Mouse (Mus musculus): ENCODE results near the gene Pla2g2c. TPM values are rescaled to one million over a fixed set of nuclear protein-coding genes. Genes with fewer than 3 reads are reported as not detected.

The Pla2g2c gene
- polyA plus RNA-seq, 2 experiments = 0.01 TPM; not detected in 1

DNA sequence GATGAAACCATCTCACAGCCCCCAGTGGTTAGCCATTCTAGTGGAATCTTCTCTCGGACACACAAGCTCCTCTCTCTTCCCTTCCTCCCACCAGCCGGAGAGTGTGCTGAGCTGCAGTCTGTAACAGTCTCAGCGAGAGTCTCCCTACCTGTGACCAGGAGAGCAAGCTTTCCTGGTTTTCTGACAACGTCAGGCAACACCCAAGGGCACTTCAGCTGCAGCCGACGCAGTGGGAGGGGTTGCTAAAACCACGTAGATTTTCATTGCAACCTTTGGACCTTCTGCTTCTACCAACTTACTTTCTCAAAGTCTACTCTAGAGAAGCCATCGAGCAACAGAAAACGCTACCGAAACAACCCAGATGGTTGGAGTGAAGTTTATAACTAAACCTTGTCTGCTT is 47.4 kb downstream of the Pla2g2c start:
- TF ChIP-seq EP300 (IDR thresholded peaks at IDR 0.05; ENCODE audit: low read depth) = no peak
- TF ChIP-seq CTCF (IDR thresholded peaks at IDR 0.05; ENCODE audit: low read depth) = no peak
- Histone ChIP-seq H3K27ac (no peak overlapping the region), H3K4me1 (replicated peaks; ENCODE audit: control insufficient read depth in 2 of 2, insufficient read depth in 2 of 2, low read length in 1 of 2) (no peaks in the 10 kb centered on the region), H3K4me2 (ENCODE audit: low read depth) (no peak overlapping the region), H3K4me3 (ENCODE audit: insufficient read depth in 1 of 2, low read depth in 2 of 2, low read length in 2 of 2) (no peak overlapping the region), H3K9ac (replicated peaks) (no peak overlapping the region), H3K27me3 (ENCODE audit: control insufficient read depth, insufficient read depth, low read length) (no peaks in the 10 kb centered on the region), H3K36me3 (replicated peaks; ENCODE audit: control insufficient read depth, insufficient read depth, low read depth) (no peaks in the 10 kb centered on the region), H3K9me3 (ENCODE audit: control insufficient read depth, low read length) (no peaks in the 10 kb centered on the region)
- WGBS (ENCODE audit: insufficient replicate concordance) = 59% methylated on average over 10 of the region's 10 CpGs
- DNase-seq (ENCODE audit: low read depth in 3 of 3, low spot score in 3 of 3) (no peak), ATAC-seq (ENCODE audit: insufficient read depth) (no peak)

DNA sequence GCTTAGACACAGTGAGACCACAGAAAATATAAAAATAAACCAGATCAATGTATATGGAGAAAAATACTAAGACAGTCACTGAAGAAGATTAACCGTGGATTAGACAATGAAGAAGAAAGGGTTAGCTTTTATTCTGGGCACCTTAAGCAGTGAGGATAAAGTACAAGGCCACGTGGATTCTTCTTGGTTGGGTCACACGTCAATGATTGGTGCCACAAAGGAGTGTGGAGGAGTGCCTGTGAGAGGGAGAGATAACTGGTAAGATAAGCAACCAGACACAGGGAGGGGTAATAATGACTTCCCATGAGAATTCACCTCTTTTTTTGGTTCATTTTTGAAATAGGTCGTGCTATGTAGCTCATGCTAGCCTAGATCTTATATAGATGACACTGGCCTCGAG is 47.8 kb downstream of the Pla2g2c start:
- TF ChIP-seq CTCF (IDR thresholded peaks at IDR 0.05; ENCODE audit: low read depth) = no peak
- no peak for TF ChIP-seq EP300 (IDR thresholded peaks at IDR 0.05; ENCODE audit: low read depth)
- DNase-seq (ENCODE audit: low read depth in 3 of 3, low spot score in 3 of 3) (no peak), ATAC-seq (ENCODE audit: insufficient read depth) (no peak)
- no peaks in the 10 kb centered on the region for H3K9me3 ChIP-seq (ENCODE audit: control insufficient read depth, low read length)
- 48% methylated on average over 5 of the region's 5 CpGs for WGBS (ENCODE audit: insufficient replicate concordance)
- H3K9ac ChIP-seq (replicated peaks) = no peak overlapping the region
- no peak overlapping the region for H3K27ac ChIP-seq
- no peaks in the 10 kb centered on the region for H3K36me3 ChIP-seq (replicated peaks; ENCODE audit: control insufficient read depth, insufficient read depth, low read depth)
- no peak overlapping the region for H3K4me2 ChIP-seq (ENCODE audit: low read depth)
- H3K27me3 ChIP-seq (ENCODE audit: control insufficient read depth, insufficient read depth, low read length) = no peaks in the 10 kb centered on the region
- no peaks in the 10 kb centered on the region for H3K4me1 ChIP-seq (replicated peaks; ENCODE audit: control insufficient read depth in 2 of 2, insufficient read depth in 2 of 2, low read length in 1 of 2)
- H3K4me3 ChIP-seq (ENCODE audit: insufficient read depth in 1 of 2, low read depth in 2 of 2, low read length in 2 of 2) = no peak overlapping the region

- Histone ChIP-seq H3K9me3 (ENCODE audit: control insufficient read depth, low read length) (no peaks in the 10 kb centered on the region), H3K4me3 (ENCODE audit: insufficient read depth in 1 of 2, low read depth in 2 of 2, low read length in 2 of 2) (no peak within 1 kb of the TSS), H3K4me2 (ENCODE audit: low read depth) (no peak within 1 kb of the TSS), H3K4me1 (replicated peaks; ENCODE audit: control insufficient read depth in 2 of 2, insufficient read depth in 2 of 2, low read length in 1 of 2) (no peaks in the 10 kb centered on the region), H3K36me3 (replicated peaks; ENCODE audit: control insufficient read depth, insufficient read depth, low read depth) (no peaks in the 10 kb centered on the region), H3K27ac (no peak within 1 kb of the TSS), H3K27me3 (ENCODE audit: control insufficient read depth, insufficient read depth, low read length) (no peaks in the 10 kb centered on the region), H3K9ac (replicated peaks) (no peak within 1 kb of the TSS)
- ATAC-seq (ENCODE audit: insufficient read depth) (no peak), DNase-seq (ENCODE audit: low read depth in 3 of 3, low spot score in 3 of 3) (no peak)
- 50% methylated on average over 6 of the region's 6 CpGs for WGBS (ENCODE audit: insufficient replicate concordance)
- no peak for TF ChIP-seq EP300 (IDR thresholded peaks at IDR 0.05; ENCODE audit: low read depth)
- no peak for TF ChIP-seq CTCF (IDR thresholded peaks at IDR 0.05; ENCODE audit: low read depth)
Measured at GRCm38 (mm10) chr4:138775435-138775834, 50.8 kb downstream of the Pla2g2c start, which contains the start of gene Pla2g2d. Pla2g2d (plus strand) TSS chr4:138775735.

DNA sequence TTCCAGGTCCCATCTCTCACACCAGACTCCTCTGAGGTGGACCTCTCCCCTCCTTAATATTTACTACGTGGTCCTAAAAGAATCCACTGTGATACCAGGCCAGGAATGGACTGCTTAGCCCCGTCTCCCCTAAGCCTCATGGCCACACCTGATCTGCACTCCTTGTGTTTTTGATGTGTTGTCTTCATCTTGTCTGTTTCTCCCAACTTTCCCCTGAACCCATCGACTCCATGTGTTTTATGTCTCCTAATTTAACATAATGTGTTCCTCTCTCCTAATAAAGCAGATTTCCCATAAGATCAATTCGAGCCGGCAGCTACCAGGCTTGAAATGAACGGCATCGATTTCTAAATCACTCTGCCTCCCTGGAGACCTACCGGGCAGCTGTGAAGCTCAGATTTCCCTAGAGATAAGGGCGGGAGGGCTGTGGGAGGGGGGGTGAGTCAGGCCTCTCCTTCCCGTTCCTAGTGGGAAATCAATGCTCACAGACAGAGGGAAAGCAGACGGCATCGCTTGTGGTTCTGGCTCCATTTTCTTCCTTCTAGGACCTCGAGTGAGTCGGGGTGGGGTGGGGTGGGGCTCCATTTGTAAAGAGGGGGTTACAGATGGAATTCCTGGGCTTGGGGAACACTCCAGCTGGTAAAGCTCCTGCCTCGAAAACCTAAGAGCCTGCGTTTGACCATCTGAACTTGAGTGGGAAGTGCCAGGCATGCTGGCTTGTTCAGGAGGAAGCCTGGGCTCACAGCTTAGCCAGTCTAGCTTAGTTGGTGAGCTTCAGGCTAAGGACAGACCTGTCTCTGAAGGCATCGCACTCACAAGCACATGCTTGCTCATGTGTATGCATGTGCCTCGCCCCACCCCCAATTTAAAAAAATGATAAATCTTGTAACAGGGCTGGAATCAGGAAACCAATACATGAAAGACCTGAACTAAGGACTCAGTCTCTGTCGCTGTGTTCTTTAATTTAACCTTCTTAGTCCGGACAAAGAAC is 53.1 kb downstream of the Pla2g2c start:
- Histone ChIP-seq H3K4me1 (replicated peaks; ENCODE audit: control insufficient read depth in 2 of 2, insufficient read depth in 2 of 2, low read length in 1 of 2) (no peaks in the 10 kb centered on the region), H3K9me3 (ENCODE audit: control insufficient read depth, low read length) (no peaks in the 10 kb centered on the region), H3K4me2 (ENCODE audit: low read depth) (no peak overlapping the region), H3K9ac (replicated peaks) (no peak overlapping the region), H3K27me3 (ENCODE audit: control insufficient read depth, insufficient read depth, low read length) (no peaks in the 10 kb centered on the region), H3K36me3 (replicated peaks; ENCODE audit: control insufficient read depth, insufficient read depth, low read depth) (no peaks in the 10 kb centered on the region), H3K27ac (no peak overlapping the region), H3K4me3 (ENCODE audit: insufficient read depth in 1 of 2, low read depth in 2 of 2, low read length in 2 of 2) (no peak overlapping the region)
- ATAC-seq (ENCODE audit: insufficient read depth) (no peak), DNase-seq (ENCODE audit: low read depth in 3 of 3, low spot score in 3 of 3) (no peak)
- TF ChIP-seq EP300 (IDR thresholded peaks at IDR 0.05; ENCODE audit: low read depth) = no peak
- TF ChIP-seq CTCF (IDR thresholded peaks at IDR 0.05; ENCODE audit: low read depth) = no peak
- 33% methylated on average over 20 of the region's 20 CpGs for WGBS (ENCODE audit: insufficient replicate concordance)

DNA sequence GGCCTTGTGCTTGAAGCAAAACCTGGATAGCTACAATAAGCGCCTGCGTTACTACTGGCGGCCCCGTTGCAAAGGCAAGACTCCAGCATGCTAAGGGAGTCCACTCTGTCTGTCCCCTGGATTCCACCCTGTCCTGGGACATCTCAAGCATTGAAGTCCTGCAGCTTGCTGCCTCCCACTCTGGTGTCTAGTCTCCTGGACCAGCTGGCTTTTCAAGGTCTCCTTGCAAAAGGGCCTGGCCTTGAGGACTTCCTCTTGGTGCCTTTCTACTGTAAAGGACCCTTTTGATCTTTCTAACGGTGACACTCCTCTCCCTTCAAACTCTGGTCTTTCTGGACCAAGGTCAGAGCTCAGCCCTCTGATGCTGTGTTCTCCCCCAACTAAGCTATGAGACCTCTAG is 55.7 kb downstream of the Pla2g2c start:
- H3K27me3 ChIP-seq (ENCODE audit: control insufficient read depth, insufficient read depth, low read length) = no peaks in the 10 kb centered on the region
- WGBS (ENCODE audit: insufficient replicate concordance) = 82% methylated on average over 5 of the region's 5 CpGs
- no peak overlapping the region for H3K4me3 ChIP-seq (ENCODE audit: insufficient read depth in 1 of 2, low read depth in 2 of 2, low read length in 2 of 2)
- no peaks in the 10 kb centered on the region for H3K4me1 ChIP-seq (replicated peaks; ENCODE audit: control insufficient read depth in 2 of 2, insufficient read depth in 2 of 2, low read length in 1 of 2)
- H3K9ac ChIP-seq (replicated peaks) = no peak overlapping the region
- no peaks in the 10 kb centered on the region for H3K36me3 ChIP-seq (replicated peaks; ENCODE audit: control insufficient read depth, insufficient read depth, low read depth)
- no peak overlapping the region for H3K4me2 ChIP-seq (ENCODE audit: low read depth)
- TF ChIP-seq CTCF (IDR thresholded peaks at IDR 0.05; ENCODE audit: low read depth) (no peak), EP300 (IDR thresholded peaks at IDR 0.05; ENCODE audit: low read depth) (no peak)
- no peak for DNase-seq (ENCODE audit: low read depth in 3 of 3, low spot score in 3 of 3)
- H3K27ac ChIP-seq = no peak overlapping the region
- no peak for ATAC-seq (ENCODE audit: insufficient read depth)
- no peaks in the 10 kb centered on the region for H3K9me3 ChIP-seq (ENCODE audit: control insufficient read depth, low read length)
